ENCODE assay signal across 8 mouse cellular contexts in the genomic region with DNA sequence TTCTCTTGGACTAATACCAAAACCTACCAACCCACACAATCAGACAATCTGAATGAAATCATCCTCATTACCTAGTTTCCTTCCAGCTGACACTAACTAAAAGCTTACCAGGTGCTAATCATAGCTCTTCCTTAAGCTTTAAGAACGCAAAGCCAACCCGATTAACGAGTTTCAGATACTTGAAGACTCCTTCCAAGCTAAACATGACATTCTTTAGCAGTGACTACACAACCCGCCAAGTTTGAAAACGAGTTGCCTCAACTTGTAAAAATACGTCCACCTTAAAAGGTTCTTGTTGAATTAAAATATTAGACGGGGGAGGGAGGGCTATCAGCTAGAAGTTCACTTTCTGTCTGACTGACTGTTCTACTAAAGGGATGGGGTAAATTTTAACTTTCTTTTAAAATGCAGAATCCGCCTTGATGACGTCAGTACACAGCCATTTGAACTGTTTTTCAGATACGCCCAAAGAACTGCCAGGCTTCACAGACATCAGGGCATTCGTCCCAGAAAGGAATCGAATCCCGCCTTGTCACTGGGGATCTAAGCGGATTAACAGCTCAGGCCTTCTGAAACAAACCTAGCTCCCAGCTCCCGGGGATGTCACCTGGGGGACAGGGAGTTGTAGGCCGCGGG. TPM values are rescaled to one million over a fixed set of nuclear protein-coding genes. Genes with fewer than 3 reads are reported as not detected.
A peak's percentile ranks its signal among the peaks of the same experiment; 100 is the strongest.
DNase-seq lines count a peak whose midpoint lies in the region; ATAC-seq and TF ChIP-seq lines count a peak whose summit lies in the region.

No protein-coding gene starts in this region.

- in situ Hi-C loops in CH12.LX (cut with MboI; ENCODE audit: low pct_ligation_motif_present, low pct_unique_long_range_greater_than_20kb, low sequenced_read_pairs): no loop called here

- no peak for TF ChIP-seq EP300 in CH12.LX (IDR thresholded peaks at IDR 0.05; ENCODE audit: low read length)

- ATAC-seq in embryonic facial prominence, embryonic 13.5 days (ENCODE audit: insufficient number of reproducible peaks, insufficient read depth, low FRiP score, low TSS enrichment, low read depth): peak; percentile 22; the same call in 1 of the 2 replicates
- no peak; the same call in 1 of the 2 replicates for ATAC-seq in hindbrain, postnatal 0 days

- no peak for TF ChIP-seq POLR2A in CH12.LX (IDR thresholded peaks at IDR 0.05; ENCODE audit: low read depth, low read length)

- H3K9ac ChIP-seq in CH12.LX (ENCODE audit: insufficient read depth, low read depth): peak overlapping the region; percentile 61
- H3K9ac ChIP-seq in embryonic facial prominence, embryonic 13.5 days: peak overlapping the region; percentile 78
- H3K9ac ChIP-seq in hindbrain, postnatal 0 days (replicated peaks; ENCODE audit: low read length): peak overlapping the region; percentile 10

- no peak for TF ChIP-seq CTCF in gastrocnemius, adult 2 months (IDR thresholded peaks at IDR 0.05)
- no peak for TF ChIP-seq CTCF in CH12.LX (conservative IDR thresholded peaks at IDR 0.05 in 1 of 2, IDR thresholded peaks at IDR 0.05 in 1 of 2; ENCODE audit: low read depth in 2 of 2, low read length in 2 of 2)
- no peak for TF ChIP-seq CTCF in hindbrain, postnatal 0 days (IDR thresholded peaks at IDR 0.05; ENCODE audit: low read depth)

- no peak for DNase-seq in gastrocnemius, adult 2 months
- no peak for DNase-seq in gastrocnemius, adult 18-20 months (ENCODE audit: low spot score)
- DNase-seq in CH12.LX (ENCODE audit: extremely low read depth): peak; percentile 58
- peak; percentile 33 for DNase-seq in hindbrain, postnatal 0 days (ENCODE audit: low spot score)
- no peak for DNase-seq in right cerebral cortex, adult 2 months (ENCODE audit: low spot score in 2 of 2)
- DNase-seq in spleen, adult 18-20 months: no peak

- dilution Hi-C loops in CH12.LX (cut with MboI; ENCODE audit: extremely low pct_ligation_motif_present, extremely low pct_unique_long_range_greater_than_20kb, low sequenced_read_pairs): no loop called here

- peak overlapping the region; percentile 94 for H3K4me3 ChIP-seq in gastrocnemius, adult 2 months
- H3K4me3 ChIP-seq in CH12.LX (replicated peaks in 1 of 3; ENCODE audit: low read depth in 2 of 3, low read length in 2 of 3, poor library complexity in 1 of 3): peak overlapping the region; percentile 65 to 87 (median 77)
- peak overlapping the region; percentile 79 for H3K4me3 ChIP-seq in embryonic facial prominence, embryonic 13.5 days
- H3K4me3 ChIP-seq in hindbrain, postnatal 0 days (ENCODE audit: low read length): peak overlapping the region; percentile 83
- H3K4me3 ChIP-seq in megakaryocyte, embryonic 14.5 days (replicated peaks): peak overlapping the region; percentile 93

- WGBS in embryonic facial prominence, embryonic 13.5 days: under 1% methylated on average over 17 of the region's 17 CpGs
- WGBS in hindbrain, postnatal 0 days: 4% methylated on average over 17 of the region's 17 CpGs

- no peaks in the 10 kb centered on the region for H3K27me3 ChIP-seq in CH12.LX (replicated peaks)
- no peaks in the 10 kb centered on the region for H3K27me3 ChIP-seq in embryonic facial prominence, embryonic 13.5 days
- H3K27me3 ChIP-seq in hindbrain, postnatal 0 days (ENCODE audit: insufficient read depth, low read length): no peaks in the 10 kb centered on the region
- H3K27me3 ChIP-seq in megakaryocyte, embryonic 14.5 days (replicated peaks): no peaks in the 10 kb centered on the region

- peak overlapping the region; percentile 32; the same call in 1 of the 2 replicates for H3K4me2 ChIP-seq in CH12.LX (ENCODE audit: insufficient read depth, low read depth, poor library complexity, severe bottlenecking)
- H3K4me2 ChIP-seq in embryonic facial prominence, embryonic 13.5 days: peak overlapping the region; percentile 78
- H3K4me2 ChIP-seq in hindbrain, postnatal 0 days (ENCODE audit: low read depth, low read length): peak overlapping the region; percentile 99

- peaks cover 31% of the 10 kb centered on the region for H3K79me2 ChIP-seq in CH12.LX (replicated peaks; ENCODE audit: control insufficient read depth, extremely low read depth, insufficient read depth, poor library complexity, severe bottlenecking)

- H3K4me1 ChIP-seq in CH12.LX (ENCODE audit: control insufficient read depth in 1 of 2, insufficient read depth in 2 of 2): peaks cover 9 to 56% of the 10 kb centered on the region in 2 experiments
- H3K4me1 ChIP-seq in embryonic facial prominence, embryonic 13.5 days: no peaks in the 10 kb centered on the region
- 0 out of 2 replicates have a peak, but pooled peaks cover 4% of the 10 kb centered on the region for H3K4me1 ChIP-seq in hindbrain, postnatal 0 days (ENCODE audit: insufficient read depth, low read length)
- H3K4me1 ChIP-seq in megakaryocyte, embryonic 14.5 days: peaks cover 25% of the 10 kb centered on the region

- no peaks in the 10 kb centered on the region for H3K9me3 ChIP-seq in CH12.LX (replicated peaks; ENCODE audit: low read length)
- no peaks in the 10 kb centered on the region for H3K9me3 ChIP-seq in embryonic facial prominence, embryonic 13.5 days
- H3K9me3 ChIP-seq in hindbrain, postnatal 0 days (ENCODE audit: low read length): no peaks in the 10 kb centered on the region
- no peaks in the 10 kb centered on the region for H3K9me3 ChIP-seq in megakaryocyte, embryonic 14.5 days

- peaks cover 2 to 17% of the 10 kb centered on the region in 2 experiments for H3K36me3 ChIP-seq in CH12.LX (replicated peaks in 1 of 2; ENCODE audit: control insufficient read depth in 1 of 2, insufficient read depth in 1 of 2, low read length in 1 of 2)
- H3K36me3 ChIP-seq in embryonic facial prominence, embryonic 13.5 days: 0 out of 2 replicates have a peak, but pooled peaks cover 8% of the 10 kb centered on the region
- no peaks in the 10 kb centered on the region for H3K36me3 ChIP-seq in hindbrain, postnatal 0 days (ENCODE audit: insufficient read depth, low read length)
- peaks cover 10% of the 10 kb centered on the region for H3K36me3 ChIP-seq in megakaryocyte, embryonic 14.5 days (replicated peaks; ENCODE audit: low read length)

- TF ChIP-seq RAD21 in CH12.LX (IDR thresholded peaks at IDR 0.05; ENCODE audit: low read depth, low read length): no peak

- H3K27ac ChIP-seq in gastrocnemius, adult 2 months: no peak overlapping the region
- peak overlapping the region; percentile 24; the same call in 1 of the 2 replicates for H3K27ac ChIP-seq in CH12.LX (ENCODE audit: insufficient read depth, low read depth)
- peak overlapping the region; percentile 55 for H3K27ac ChIP-seq in embryonic facial prominence, embryonic 13.5 days
- no peak overlapping the region for H3K27ac ChIP-seq in hindbrain, postnatal 0 days

- intact Hi-C loops in gastrocnemius, adult 2 months (cut with DNase I): no loop called here

TF ChIP-seq in CH12.LX, 34 proteins besides CTCF, POLR2A, EP300 and RAD21:
- TF ChIP-seq HCFC1 (IDR thresholded peaks at IDR 0.05; ENCODE audit: low read depth, low read length): no peak
- TF ChIP-seq SIN3A (IDR thresholded peaks at IDR 0.05; ENCODE audit: low read length): peak; percentile 85; the same call in 1 of the 2 replicates
- no peak for TF ChIP-seq MEF2A (IDR thresholded peaks at IDR 0.05; ENCODE audit: borderline replicate concordance, low read depth, low read length)
- TF ChIP-seq USF2 (conservative IDR thresholded peaks at IDR 0.05; ENCODE audit: low read depth, low read length): no peak
- TF ChIP-seq MAX (IDR thresholded peaks at IDR 0.05; ENCODE audit: low read length): no peak
- TF ChIP-seq E2F4 (IDR thresholded peaks at IDR 0.05; ENCODE audit: insufficient replicate concordance, low read depth, low read length): peak; percentile 70; the same call in 1 of the 2 replicates
- 0 out of 2 replicates have a peak, but pooled peaks have one; percentile 13 for TF ChIP-seq TBP (conservative IDR thresholded peaks at IDR 0.05; ENCODE audit: low read depth, low read length)
- TF ChIP-seq JUND (conservative IDR thresholded peaks at IDR 0.05; ENCODE audit: low read depth, low read length): no peak
- no peak for TF ChIP-seq NRF1 (IDR thresholded peaks at IDR 0.05; ENCODE audit: low read depth, low read length)
- no peak for TF ChIP-seq MYC (IDR thresholded peaks at IDR 0.05; ENCODE audit: low read depth, low read length)
- no peak; the same call in 1 of the 2 replicates for TF ChIP-seq ETS1 (conservative IDR thresholded peaks at IDR 0.05; ENCODE audit: low read depth, low read length)
- no peak for TF ChIP-seq PAX5 (IDR thresholded peaks at IDR 0.05; ENCODE audit: low read length)
- TF ChIP-seq CHD1 (IDR thresholded peaks at IDR 0.05; ENCODE audit: low read depth, low read length): no peak
- TF ChIP-seq KAT2A (IDR thresholded peaks at IDR 0.05; ENCODE audit: insufficient replicate concordance, low read length): 0 out of 2 replicates have a peak, but pooled peaks have one; percentile 24
- TF ChIP-seq NELFE (IDR thresholded peaks at IDR 0.05; ENCODE audit: low read depth, low read length): no peak
- no peak for TF ChIP-seq BHLHE40 (IDR thresholded peaks at IDR 0.05; ENCODE audit: low read depth, low read length)
- TF ChIP-seq USF1 (IDR thresholded peaks at IDR 0.05; ENCODE audit: low read depth, low read length): no peak
- peak; percentile 7; the same call in 1 of the 2 replicates for TF ChIP-seq JUN (IDR thresholded peaks at IDR 0.05; ENCODE audit: insufficient read depth, low read depth, low read length)
- TF ChIP-seq TCF12 (IDR thresholded peaks at IDR 0.05; ENCODE audit: low read depth, low read length): no peak
- no peak for TF ChIP-seq GABPA (IDR thresholded peaks at IDR 0.05; ENCODE audit: insufficient replicate concordance, low read depth, low read length)
- TF ChIP-seq IRF4 (IDR thresholded peaks at IDR 0.05; ENCODE audit: low read depth, low read length): no peak
- TF ChIP-seq MXI1 (IDR thresholded peaks at IDR 0.05; ENCODE audit: low read depth, low read length): no peak

RNA-seq across cellular contexts. Expression of a gene that starts 0.6 kb away (rescaled TPM):
- under 1 TPM in 1 of 2 experiments, not detected in 1; 0.08 TPM for total RNA-seq in gastrocnemius, adult 2 months (2021)
- total RNA-seq in gastrocnemius, adult 18-20 months (2021): under 1 TPM; 0.16 to 0.24 TPM
- total RNA-seq in CH12.LX (2012; rRNA removed) (16.2 TPM in 2 replicates), CH12.LX (2014; rRNA removed) (17.5 and 18.4 TPM in 2 replicates)
- 32.3 and 36.9 TPM in 2 replicates for polyA plus RNA-seq in CH12.LX (2012; ENCODE audit: insufficient read length, low read depth)
- 14.7 and 14.8 TPM in 2 replicates for polyA plus RNA-seq in embryonic facial prominence, embryonic 13.5 days (2015; fragmentation: Nextera tagmentation; extraction: Ambion mirVana)
- 1.1 and 2.6 TPM in 2 replicates for total RNA-seq in hindbrain, postnatal 0 days (2014; rRNA removed)
- polyA plus RNA-seq in hindbrain, postnatal 0 days (2015; fragmentation: Nextera tagmentation; extraction: Ambion mirVana): 3.3 and 5.1 TPM in 2 replicates
- polyA plus RNA-seq in megakaryocyte, embryonic 14.5 days (2012; ENCODE audit: insufficient read depth, low replicate concordance): 1.1 and 10.7 TPM in 2 replicates

Comparison
In these comparisons a context has a peak if more than half of its experiments do, and no peak if none do; other contexts are left out.
1. DNase-seq: peak in CH12.LX (single experiment) and hindbrain, postnatal 0 days (single experiment); none in gastrocnemius, adult 2 months (single experiment), gastrocnemius, adult 18-20 months (single experiment), right cerebral cortex, adult 2 months (0 of 2) and spleen, adult 18-20 months (0 of 2).
2. H3K27ac ChIP-seq: peak in CH12.LX (single experiment) and embryonic facial prominence, embryonic 13.5 days (single experiment); none in gastrocnemius, adult 2 months (single experiment) and hindbrain, postnatal 0 days (single experiment).
3. H3K4me2 ChIP-seq: peak in every context shown above with its lines; median percentile 99 in hindbrain, postnatal 0 days; 78 in embryonic facial prominence, embryonic 13.5 days; 32 in CH12.LX.
4. H3K9ac ChIP-seq: peak in every context shown above with its lines; median percentile 78 in embryonic facial prominence, embryonic 13.5 days; 61 in CH12.LX; 10 in hindbrain, postnatal 0 days.
5. Peak in every context shown above with its lines, with median percentiles within 50 percentile points of each other: H3K4me3 ChIP-seq.